Mouse (Mus musculus) intestine, embryonic 14.5 days (tissue): ENCODE measurements at regions not wholly inside any gene's neighbourhood (a gene's known extent, or its start where the extent isn't known, plus 50 kb on each side); places are given as distances from the start of the nearest gene placed in this dataset.

ENCODE experiments used
- ATAC-seq: fragments of 200-750 bp; cut with Nextera tagmentation; replicated peaks from 2 replicates; pipeline ENCODE4 v1.8.0; 2017; ENCODE audit warnings: low read depth, moderate number of reproducible peaks, moderate TSS enrichment, moderate library complexity; ENCODE audit not compliant: low FRiP score, low TSS enrichment
- DNase-seq: peaks from one replicate; pipeline ENCODE4 v3.0.0-alpha.2; 2018; ENCODE audit warnings: low spot score
- H3K27ac ChIP-seq: fragments of 300-500 bp; sonication (generic); 2 replicates; pipeline ENCODE4 v1.5.1; 2014; ENCODE audit warnings: low read depth, mild to moderate bottlenecking, control low read depth
- H3K27me3 ChIP-seq: fragments of 300-500 bp; sonication (generic); replicated peaks from 2 replicates; pipeline ENCODE4 v1.6.1; 2014; ENCODE audit warnings: low read length, control low read depth; ENCODE audit not compliant: control insufficient read depth, insufficient read depth
- H3K36me3 ChIP-seq: fragments of 300-500 bp; sonication (generic); 2 replicates; pipeline ENCODE4 v1.6.1; 2014; ENCODE audit warnings: low read length, control low read depth; ENCODE audit not compliant: control insufficient read depth, insufficient read depth
- H3K4me1 ChIP-seq: fragments of 300-500 bp; sonication (generic); replicated peaks from 2 replicates; pipeline ENCODE4 v1.6.1; 2014; ENCODE audit warnings: low read length, control low read depth, mixed read lengths; ENCODE audit not compliant: control insufficient read depth, insufficient read depth
- H3K4me2 ChIP-seq: fragments of 300-500 bp; sonication (generic); 2 replicates; pipeline ENCODE4 v1.6.1; 2014; ENCODE audit warnings: low read length
- H3K4me3 ChIP-seq: fragments of 300-500 bp; sonication (generic); 2 replicates; pipeline ENCODE4 v1.5.1; 2014; ENCODE audit warnings: low read depth, low read length, control low read depth, mixed read lengths
- H3K9ac ChIP-seq: fragments of 300-500 bp; sonication (generic); 2 replicates; pipeline ENCODE4 v1.6.1; 2014; ENCODE audit warnings: mild to moderate bottlenecking, low read length
- H3K9me3 ChIP-seq: fragments of 300-500 bp; sonication (generic); 2 replicates; pipeline ENCODE4 v1.6.1; 2016; ENCODE audit warnings: low read length, control low read depth; ENCODE audit not compliant: control insufficient read depth
- WGBS: fragments of 180-500 bp; shearing (Covaris S2); extraction: QIAGEN DNeasy Blood & Tissue Kit; methylation state at CpG from one replicate; pipeline ENCODE4 v1.1.7; 2014; 5-methylcytosine and 5-hydroxymethylcytosine counted together

DNA sequence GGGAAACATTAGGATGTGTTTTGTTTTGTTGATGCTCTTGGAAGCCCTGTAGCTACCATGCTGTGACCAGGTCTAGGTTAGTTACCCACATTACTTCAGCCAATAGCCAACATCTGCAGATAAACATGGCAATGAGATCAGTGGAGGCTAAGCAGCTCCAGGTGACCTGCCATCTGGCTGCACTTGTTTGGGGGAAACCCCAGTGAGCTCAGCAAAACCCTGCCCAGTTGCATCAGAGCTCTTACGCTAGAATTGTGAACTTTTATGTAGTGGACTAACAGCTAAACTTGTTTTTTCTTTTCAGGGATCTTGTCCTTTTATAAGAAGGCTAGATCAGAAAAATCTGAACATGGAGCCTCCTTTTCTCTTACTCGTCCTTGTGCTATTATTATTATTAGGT lies 211.8 kb upstream of the Atp5g3 start:
- H3K36me3 ChIP-seq: no peaks in the 10 kb centered on the region
- no peak for ATAC-seq
- no peak overlapping the region for H3K27ac ChIP-seq
- no peak overlapping the region for H3K9ac ChIP-seq
- peak; percentile 7 for DNase-seq
- H3K4me3 ChIP-seq: no peak overlapping the region
- H3K4me1 ChIP-seq: peaks cover 10% of the 10 kb centered on the region
- 79% methylated on average over 2 of the region's 2 CpGs for WGBS
- H3K4me2 ChIP-seq: no peak overlapping the region
- H3K27me3 ChIP-seq: no peaks in the 10 kb centered on the region
- H3K9me3 ChIP-seq: no peaks in the 10 kb centered on the region

DNA sequence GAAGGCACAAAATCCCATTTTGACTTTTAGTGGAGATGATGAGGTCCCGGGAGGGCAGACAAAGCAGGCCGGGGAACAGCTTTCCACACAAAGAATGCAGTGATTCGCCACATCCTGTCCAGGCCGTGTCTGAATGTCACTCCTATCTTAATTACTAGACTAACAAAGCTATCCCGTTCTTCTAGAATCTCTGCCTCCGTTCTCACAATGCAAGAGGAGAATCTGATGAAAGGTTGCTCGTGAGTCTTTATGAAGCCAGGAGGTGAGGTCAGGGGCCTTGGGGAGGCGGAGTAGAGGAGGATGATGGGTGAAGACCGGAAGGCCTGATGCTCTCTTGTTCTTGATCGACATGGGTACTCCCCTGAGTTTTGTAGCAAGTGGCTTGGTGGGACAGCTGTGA lies 208.9 kb upstream of the Atp5g3 start:
- Histone ChIP-seq H3K27ac (no peak overlapping the region), H3K9ac (no peak overlapping the region), H3K36me3 (no peaks in the 10 kb centered on the region), H3K4me3 (no peak overlapping the region), H3K9me3 (no peaks in the 10 kb centered on the region), H3K4me2 (peak overlapping the region; percentile 28), H3K27me3 (no peaks in the 10 kb centered on the region), H3K4me1 (peaks cover 10% of the 10 kb centered on the region)
- DNase-seq: peak; percentile 53
- no peak for ATAC-seq
- 49% methylated on average over 10 of the region's 10 CpGs for WGBS

DNA sequence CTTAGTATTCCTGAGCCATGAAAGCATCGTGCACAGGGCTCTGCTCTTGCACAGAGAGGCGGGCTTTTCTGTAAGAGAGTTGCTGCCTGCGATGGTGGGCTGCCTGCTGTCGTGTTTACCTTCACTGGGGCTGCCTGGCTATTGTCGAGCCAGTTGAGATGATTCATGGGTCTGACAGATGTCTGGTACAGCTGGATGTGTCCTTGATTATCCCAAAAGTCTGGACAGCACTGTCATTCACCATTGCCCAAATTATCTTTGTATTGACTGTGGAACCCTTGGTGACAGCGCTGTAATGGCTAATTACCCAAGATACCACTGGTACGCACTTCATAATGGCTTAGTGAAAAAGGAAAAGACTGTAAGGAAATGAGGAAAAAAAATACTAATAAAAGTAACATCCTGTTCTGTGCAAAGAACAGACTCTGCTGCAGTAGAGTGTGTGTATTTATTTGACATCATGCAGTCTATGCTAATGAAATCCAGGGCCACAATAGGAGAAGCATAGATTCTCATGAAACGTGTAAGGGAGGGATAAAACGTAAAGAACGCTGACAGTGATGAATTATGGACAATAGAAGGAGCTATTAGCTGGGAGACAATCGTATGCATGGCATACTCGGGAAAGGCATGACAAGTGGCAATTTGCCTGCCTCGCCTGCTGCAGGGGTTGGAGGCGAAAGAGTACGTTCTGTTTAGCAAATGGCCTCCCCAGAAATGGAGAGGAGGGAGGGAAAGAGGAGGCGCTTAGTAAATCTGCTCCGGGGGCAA lies 208.2 kb upstream of the Atp5g3 start:
- Histone ChIP-seq H3K36me3 (no peaks in the 10 kb centered on the region), H3K4me2 (peak overlapping the region; percentile 28), H3K4me3 (no peak overlapping the region), H3K4me1 (peaks cover 10% of the 10 kb centered on the region), H3K27ac (no peak overlapping the region), H3K9ac (no peak overlapping the region), H3K9me3 (no peaks in the 10 kb centered on the region), H3K27me3 (no peaks in the 10 kb centered on the region)
- WGBS: 28% methylated on average over 17 of the region's 17 CpGs
- DNase-seq (no peak), ATAC-seq (no peak)

DNA sequence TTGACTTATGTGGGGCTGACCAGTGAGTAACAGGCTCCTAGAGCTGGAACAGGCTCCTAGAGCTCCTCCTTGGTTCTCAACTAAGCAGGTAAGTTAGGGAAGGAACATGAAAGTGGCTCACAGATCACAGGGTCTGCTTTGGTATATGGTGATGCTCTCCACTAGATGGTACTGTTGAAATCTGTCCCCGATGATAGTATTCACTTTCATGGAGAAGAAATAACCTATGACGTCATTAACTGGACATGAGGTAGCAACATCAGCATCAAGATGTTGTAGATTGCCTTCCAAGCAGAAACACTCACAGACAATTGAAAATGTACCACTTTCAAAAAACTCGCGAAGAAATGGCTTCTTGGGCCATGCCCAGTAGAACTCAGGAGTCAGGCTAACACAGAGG lies 195.3 kb upstream of the Atp5g3 start:
- no peak for ATAC-seq
- WGBS: 86% methylated on average over 4 of the region's 4 CpGs

GRCm38 (mm10) chr2:74099671-74100372 lies 188.7 kb upstream of the Atp5g3 start:
- Histone ChIP-seq H3K4me2 (no peak overlapping the region), H3K9ac (no peak overlapping the region), H3K36me3 (no peaks in the 10 kb centered on the region), H3K4me1 (no peaks in the 10 kb centered on the region), H3K27me3 (no peaks in the 10 kb centered on the region), H3K9me3 (peaks cover 4% of the 10 kb centered on the region; the same call in 1 of the 2 replicates), H3K4me3 (no peak overlapping the region), H3K27ac (no peak overlapping the region)
- 82% methylated on average over 9 of the region's 9 CpGs for WGBS
- ATAC-seq (no peak), DNase-seq (no peak)

More for the DNA sequence above, 195.3 kb upstream of the Atp5g3 start:
- H3K9ac ChIP-seq: no peak overlapping the region
- H3K4me1 ChIP-seq: no peaks in the 10 kb centered on the region
- no peak overlapping the region for H3K27ac ChIP-seq
- DNase-seq: no peak
- no peaks in the 10 kb centered on the region for H3K27me3 ChIP-seq
- H3K4me3 ChIP-seq: no peak overlapping the region
- peaks cover 4% of the 10 kb centered on the region; the same call in 1 of the 2 replicates for H3K9me3 ChIP-seq
- no peak overlapping the region for H3K4me2 ChIP-seq
- no peaks in the 10 kb centered on the region for H3K36me3 ChIP-seq

- Histone ChIP-seq H3K9ac (no peak overlapping the region), H3K27ac (no peak overlapping the region), H3K27me3 (no peaks in the 10 kb centered on the region), H3K4me2 (no peak overlapping the region), H3K36me3 (no peaks in the 10 kb centered on the region), H3K4me1 (no peaks in the 10 kb centered on the region), H3K4me3 (no peak overlapping the region), H3K9me3 (0 out of 2 replicates have a peak, but pooled peaks cover 2% of the 10 kb centered on the region)
- DNase-seq (no peak), ATAC-seq (no peak)
- WGBS: 74% methylated on average over 2 of the region's 2 CpGs
These were observed 185.7 kb upstream of the Atp5g3 start for GRCm38 (mm10) chr2:74096809-74097208.

GRCm38 (mm10) chr2:74093494-74093893 lies 182.4 kb upstream of the Atp5g3 start:
- no peak for DNase-seq
- Histone ChIP-seq H3K9me3 (0 out of 2 replicates have a peak, but pooled peaks cover 2% of the 10 kb centered on the region), H3K27ac (no peak overlapping the region), H3K9ac (no peak overlapping the region), H3K4me1 (no peaks in the 10 kb centered on the region; the same call in 1 of the 2 replicates), H3K27me3 (no peaks in the 10 kb centered on the region), H3K36me3 (no peaks in the 10 kb centered on the region), H3K4me2 (no peak overlapping the region), H3K4me3 (no peak overlapping the region)
- ATAC-seq: no peak
- WGBS: 88% methylated on average over 7 of the region's 7 CpGs

GRCm38 (mm10) chr2:74087375-74087774 lies 176.2 kb upstream of the Atp5g3 start:
- H3K4me3 ChIP-seq: no peak overlapping the region
- H3K9me3 ChIP-seq: no peaks in the 10 kb centered on the region
- WGBS: 30% methylated on average over 3 of the region's 3 CpGs
- H3K4me2 ChIP-seq: no peak overlapping the region
- no peak for DNase-seq
- peaks cover 13% of the 10 kb centered on the region; the same call in 1 of the 2 replicates for H3K4me1 ChIP-seq
- H3K9ac ChIP-seq: no peak overlapping the region
- H3K27ac ChIP-seq: peak overlapping the region; percentile 17; the same call in 1 of the 2 replicates
- H3K27me3 ChIP-seq: no peaks in the 10 kb centered on the region
- H3K36me3 ChIP-seq: no peaks in the 10 kb centered on the region
- ATAC-seq: 0 out of 2 replicates have a peak, but pooled peaks have one; percentile 47
